Mouse (Mus musculus): ENCODE data around the gene Rbfox2. TPM values are rescaled to one million over a fixed set of nuclear protein-coding genes. Genes with fewer than 3 reads are reported as not detected.

Gene Rbfox2
- polyA plus RNA-seq, 1 experiment from 2014 or later, result 16.8 TPM

- no peak for TF ChIP-seq CTCF (IDR thresholded peaks at IDR 0.05; ENCODE audit: low read depth)
- peak; percentile 43; the same call in 1 of the 2 replicates for ATAC-seq
- Histone ChIP-seq H3K27ac (ENCODE audit: low read depth, low read length) (peak overlapping the region; percentile 89), H3K4me1 (replicated peaks; ENCODE audit: control insufficient read depth, insufficient read depth, low read length) (0 out of 2 replicates have a peak, but pooled peaks cover 6% of the 10 kb centered on the region), H3K4me2 (replicated peaks; ENCODE audit: low read depth) (no peak overlapping the region), H3K9me3 (ENCODE audit: control insufficient read depth) (no peaks in the 10 kb centered on the region), H3K36me3 (ENCODE audit: control insufficient read depth, insufficient read depth) (no peaks in the 10 kb centered on the region), H3K27me3 (replicated peaks; ENCODE audit: control insufficient read depth, insufficient read depth, low read length) (no peaks in the 10 kb centered on the region), H3K9ac (ENCODE audit: low read depth, low read length) (no peak overlapping the region), H3K4me3 (ENCODE audit: low read depth, low read length) (no peak overlapping the region)
- 52% methylated on average over 11 of the region's 11 CpGs for WGBS
These were observed 270.4 kb downstream of the Rbfox2 start for GRCm38 (mm10) chr15:77036320-77036988.

- H3K36me3 ChIP-seq (ENCODE audit: control insufficient read depth, insufficient read depth), result no peaks in the 10 kb centered on the region
- H3K4me2 ChIP-seq (replicated peaks; ENCODE audit: low read depth), result no peak overlapping the region
- H3K4me3 ChIP-seq (ENCODE audit: low read depth, low read length), result no peak overlapping the region
- ATAC-seq, result no peak
- no peak overlapping the region for H3K9ac ChIP-seq (ENCODE audit: low read depth, low read length)
- TF ChIP-seq CTCF (IDR thresholded peaks at IDR 0.05; ENCODE audit: low read depth), result no peak
- 61% methylated on average over 3 of the region's 3 CpGs for WGBS
- H3K27ac ChIP-seq (ENCODE audit: low read depth, low read length), result 0 out of 2 replicates have a peak overlapping the region, but pooled peaks have one; percentile 89
- no peaks in the 10 kb centered on the region for H3K9me3 ChIP-seq (ENCODE audit: control insufficient read depth)
- H3K27me3 ChIP-seq (replicated peaks; ENCODE audit: control insufficient read depth, insufficient read depth, low read length), result no peaks in the 10 kb centered on the region
- 0 out of 2 replicates have a peak, but pooled peaks cover 6% of the 10 kb centered on the region for H3K4me1 ChIP-seq (replicated peaks; ENCODE audit: control insufficient read depth, insufficient read depth, low read length)
These were observed 271.2 kb downstream of the Rbfox2 start for GRCm38 (mm10) chr15:77035643-77036042.

DNA sequence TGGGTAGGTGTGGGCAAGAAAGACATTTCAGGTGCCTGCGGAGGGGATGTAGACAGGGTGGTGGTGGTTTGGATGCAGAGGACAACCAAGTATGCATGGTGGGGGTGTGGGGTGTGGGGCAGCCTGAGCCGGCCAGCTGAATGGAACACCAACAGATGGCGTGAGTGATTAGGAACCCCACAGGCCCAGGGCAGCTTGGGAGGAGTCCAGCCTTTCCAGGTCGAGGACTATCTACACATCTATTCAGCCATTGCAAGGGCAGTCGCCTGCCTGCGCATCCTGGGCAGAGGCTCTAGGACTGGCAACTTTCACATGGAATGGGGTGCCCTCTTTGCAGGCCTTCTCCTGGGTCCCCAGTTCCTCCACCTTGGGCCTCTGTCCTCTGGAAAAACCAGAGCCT is 272.3 kb downstream of the Rbfox2 start:
- H3K4me1 ChIP-seq (replicated peaks; ENCODE audit: control insufficient read depth, insufficient read depth, low read length), result 0 out of 2 replicates have a peak, but pooled peaks cover 6% of the 10 kb centered on the region
- no peaks in the 10 kb centered on the region for H3K9me3 ChIP-seq (ENCODE audit: control insufficient read depth)
- no peak overlapping the region for H3K9ac ChIP-seq (ENCODE audit: low read depth, low read length)
- no peak overlapping the region for H3K27ac ChIP-seq (ENCODE audit: low read depth, low read length)
- no peaks in the 10 kb centered on the region for H3K36me3 ChIP-seq (ENCODE audit: control insufficient read depth, insufficient read depth)
- H3K27me3 ChIP-seq (replicated peaks; ENCODE audit: control insufficient read depth, insufficient read depth, low read length), result no peaks in the 10 kb centered on the region
- no peak overlapping the region for H3K4me3 ChIP-seq (ENCODE audit: low read depth, low read length)
- ATAC-seq, result no peak
- 84% methylated on average over 6 of the region's 6 CpGs for WGBS
- no peak for TF ChIP-seq CTCF (IDR thresholded peaks at IDR 0.05; ENCODE audit: low read depth)
- H3K4me2 ChIP-seq (replicated peaks; ENCODE audit: low read depth), result no peak overlapping the region

DNA sequence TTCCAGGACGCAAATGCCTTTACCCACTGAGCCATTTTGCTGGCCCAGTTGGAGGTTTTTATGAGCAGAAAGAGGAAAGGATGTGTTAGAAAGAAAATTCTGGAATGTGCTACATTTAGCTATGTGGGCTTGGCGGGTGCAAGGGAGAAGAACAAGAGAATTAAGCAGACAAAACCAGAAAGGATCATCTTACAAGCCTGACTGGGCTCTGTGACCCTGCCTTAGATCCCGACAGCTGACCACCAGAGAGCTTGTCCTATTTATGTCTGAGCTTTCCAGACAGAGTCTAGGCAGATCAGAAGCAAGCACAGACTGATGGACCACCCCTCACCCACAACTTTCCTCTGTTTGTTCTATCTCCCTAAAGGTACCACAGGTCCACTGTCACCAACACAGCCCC is 275.5 kb downstream of the Rbfox2 start:
- Histone ChIP-seq H3K27ac (ENCODE audit: low read depth, low read length) (no peak overlapping the region), H3K36me3 (ENCODE audit: control insufficient read depth, insufficient read depth) (no peaks in the 10 kb centered on the region), H3K4me1 (replicated peaks; ENCODE audit: control insufficient read depth, insufficient read depth, low read length) (no peaks in the 10 kb centered on the region), H3K27me3 (replicated peaks; ENCODE audit: control insufficient read depth, insufficient read depth, low read length) (no peaks in the 10 kb centered on the region), H3K9ac (ENCODE audit: low read depth, low read length) (no peak overlapping the region), H3K4me2 (replicated peaks; ENCODE audit: low read depth) (no peak overlapping the region), H3K9me3 (ENCODE audit: control insufficient read depth) (no peaks in the 10 kb centered on the region), H3K4me3 (ENCODE audit: low read depth, low read length) (no peak overlapping the region)
- TF ChIP-seq CTCF (IDR thresholded peaks at IDR 0.05; ENCODE audit: low read depth), result no peak
- no peak for ATAC-seq
- 72% methylated on average over 3 of the region's 3 CpGs for WGBS

GRCm38 (mm10) chr15:77029331-77029991 is 277.3 kb downstream of the Rbfox2 start:
- Histone ChIP-seq H3K4me1 (replicated peaks; ENCODE audit: control insufficient read depth, insufficient read depth, low read length) (no peaks in the 10 kb centered on the region), H3K36me3 (ENCODE audit: control insufficient read depth, insufficient read depth) (no peaks in the 10 kb centered on the region), H3K4me2 (replicated peaks; ENCODE audit: low read depth) (no peak overlapping the region), H3K27me3 (replicated peaks; ENCODE audit: control insufficient read depth, insufficient read depth, low read length) (no peaks in the 10 kb centered on the region), H3K27ac (ENCODE audit: low read depth, low read length) (no peak overlapping the region), H3K4me3 (ENCODE audit: low read depth, low read length) (no peak overlapping the region), H3K9me3 (ENCODE audit: control insufficient read depth) (no peaks in the 10 kb centered on the region), H3K9ac (ENCODE audit: low read depth, low read length) (no peak overlapping the region)
- 33% methylated on average over 7 of the region's 7 CpGs for WGBS
- peak; percentile 96 for TF ChIP-seq CTCF (IDR thresholded peaks at IDR 0.05; ENCODE audit: low read depth)
- no peak for ATAC-seq

Other genes starting within 250 kb of the Rbfox2 start
- 30.9 and 31.4 TPM in 2 replicates for gene Apol7a, start 92.1 kb upstream of the Rbfox2 start, polyA plus RNA-seq (2015; fragmentation: Nextera tagmentation; extraction: Ambion mirVana)
- gene Apol9a, start 104.1 kb upstream of the Rbfox2 start, polyA plus RNA-seq (2015; fragmentation: Nextera tagmentation; extraction: Ambion mirVana), result 26.2 and 33.1 TPM in 2 replicates
- 0.21 TPM in 1 of 2 replicates, not detected in the other for gene Apol7b, start 140.5 kb upstream of the Rbfox2 start, polyA plus RNA-seq (2015; fragmentation: Nextera tagmentation; extraction: Ambion mirVana)
- gene Apol10a, start 170.0 kb upstream of the Rbfox2 start, polyA plus RNA-seq (2015; fragmentation: Nextera tagmentation; extraction: Ambion mirVana), result 0.60 and 0.85 TPM in 2 replicates
- not detected in 2 replicates for gene Apol11a, start 201.3 kb upstream of the Rbfox2 start, polyA plus RNA-seq (2015; fragmentation: Nextera tagmentation; extraction: Ambion mirVana)
- 18.8 and 23.9 TPM in 2 replicates for gene Apol7c, start 226.3 kb upstream of the Rbfox2 start, polyA plus RNA-seq (2015; fragmentation: Nextera tagmentation; extraction: Ambion mirVana)

Data from intestine, postnatal 0 days (tissue).